Mouse (Mus musculus) E14TG2a.4 (cell line): ENCODE results near the gene Btbd10.

Source experiments
- H3K27me3 ChIP-seq: 2 replicates; pipeline ENCODE4 v1.6.1; 2014; ENCODE audit warnings: low read length, control low read depth; ENCODE audit not compliant: insufficient read depth
- H3K36me3 ChIP-seq: 2 replicates; pipeline ENCODE4 v1.6.1; 2014; ENCODE audit warnings: low read length, control low read depth; ENCODE audit not compliant: insufficient read depth
- H3K4me1 ChIP-seq: replicated peaks from 2 replicates; pipeline ENCODE4 v1.6.1; 2014; ENCODE audit warnings: low read depth, low read length, control low read depth
- H3K4me3 ChIP-seq: replicated peaks from 2 replicates; pipeline ENCODE4 v1.5.1; 2014; ENCODE audit warnings: mild to moderate bottlenecking, low read length
- H3K9me3 ChIP-seq: 2 replicates; pipeline ENCODE4 v1.6.1; 2014; ENCODE audit warnings: low read length, control low read depth
- CTCF ChIP-seq: conservative IDR thresholded peaks from 2 replicates; pipeline ENCODE4 v1.5.1; 2014; ENCODE audit warnings: low read length
- NANOG ChIP-seq: IDR thresholded peaks from 2 replicates; pipeline ENCODE4 v1.6.1; 2014; ENCODE audit warnings: borderline replicate concordance, low read length, mixed read lengths
- POU5F1 ChIP-seq: IDR thresholded peaks from 2 replicates; pipeline ENCODE4 v1.6.1; 2014; ENCODE audit warnings: low read length, borderline replicate concordance

The Btbd10 gene

DNA sequence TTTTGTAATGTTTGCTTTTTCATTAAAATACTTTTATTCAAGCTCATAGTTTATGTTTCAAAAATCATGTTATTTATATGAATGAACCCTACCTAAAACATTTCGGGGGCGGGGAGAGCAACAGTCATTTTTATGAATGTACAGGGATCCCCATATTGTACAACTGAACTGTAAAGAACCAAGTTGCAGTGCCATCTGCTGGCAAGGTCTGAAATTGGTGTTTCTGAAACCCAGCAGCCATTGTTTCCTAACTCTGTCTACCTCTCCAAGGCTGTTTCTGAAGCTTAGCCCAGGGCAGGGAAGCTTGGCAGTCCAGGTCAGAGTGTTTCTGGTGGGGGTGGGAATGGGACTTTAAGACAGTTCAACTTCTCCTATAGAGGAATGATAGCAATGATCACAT is 57.4 kb downstream of the Btbd10 start:
- no peak overlapping the region for H3K4me3 ChIP-seq
- no peaks in the 10 kb centered on the region for H3K9me3 ChIP-seq
- H3K4me1 ChIP-seq = no peaks in the 10 kb centered on the region
- TF ChIP-seq NANOG = no peak
- peak; percentile 59 for TF ChIP-seq CTCF
- TF ChIP-seq POU5F1 = no peak
- no peaks in the 10 kb centered on the region for H3K27me3 ChIP-seq
- H3K36me3 ChIP-seq = peaks cover 23% of the 10 kb centered on the region

DNA sequence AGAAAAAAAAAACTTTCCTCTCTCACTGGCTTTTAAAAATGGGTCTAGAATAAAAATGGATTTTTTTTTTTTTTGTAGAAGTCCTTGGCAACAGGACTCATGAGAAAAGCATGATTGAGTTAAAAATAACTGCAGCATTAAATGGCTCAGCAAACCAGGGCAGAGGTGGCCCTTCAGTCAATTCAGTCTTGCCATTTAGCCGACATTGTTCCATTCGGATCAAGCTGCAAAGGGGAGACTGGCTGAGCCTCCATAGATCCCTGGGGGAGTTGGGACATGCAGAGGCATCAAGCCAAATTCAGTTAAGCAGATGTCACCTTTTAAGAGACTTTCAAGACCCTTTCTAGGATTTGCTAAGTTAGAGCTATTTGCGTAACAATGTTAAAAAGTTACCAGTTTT is 59.1 kb downstream of the Btbd10 start:
- H3K27me3 ChIP-seq = no peaks in the 10 kb centered on the region
- H3K9me3 ChIP-seq = no peaks in the 10 kb centered on the region
- TF ChIP-seq NANOG (no peak), POU5F1 (no peak), CTCF (no peak)
- peaks cover 25% of the 10 kb centered on the region for H3K36me3 ChIP-seq
- no peaks in the 10 kb centered on the region for H3K4me1 ChIP-seq
- H3K4me3 ChIP-seq = no peak overlapping the region

DNA sequence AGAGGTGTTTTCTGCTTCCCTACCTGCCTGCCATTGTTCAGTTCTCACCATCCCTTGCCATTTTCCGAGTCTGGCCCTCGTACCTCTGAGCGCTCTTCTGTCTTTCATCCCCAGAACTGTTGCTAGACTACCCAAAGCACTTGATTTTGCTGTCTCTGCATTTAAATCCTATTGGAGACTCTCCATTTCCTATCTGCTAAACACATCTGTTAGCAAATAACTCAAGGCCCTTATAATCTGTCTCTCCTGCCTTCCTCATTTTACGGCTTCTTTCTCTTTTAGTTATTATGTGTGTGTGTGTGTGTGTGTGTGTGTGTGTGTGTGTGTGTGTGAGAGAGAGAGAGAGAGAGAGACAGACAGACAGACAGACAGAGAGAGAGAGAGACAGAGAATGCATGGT is 71.4 kb downstream of the Btbd10 start:
- Histone ChIP-seq H3K4me1 (peaks cover 52% of the 10 kb centered on the region), H3K36me3 (peaks cover 23% of the 10 kb centered on the region), H3K27me3 (no peaks in the 10 kb centered on the region), H3K9me3 (no peaks in the 10 kb centered on the region), H3K4me3 (no peak overlapping the region)
- TF ChIP-seq NANOG = no peak
- TF ChIP-seq CTCF = no peak
- no peak for TF ChIP-seq POU5F1

DNA sequence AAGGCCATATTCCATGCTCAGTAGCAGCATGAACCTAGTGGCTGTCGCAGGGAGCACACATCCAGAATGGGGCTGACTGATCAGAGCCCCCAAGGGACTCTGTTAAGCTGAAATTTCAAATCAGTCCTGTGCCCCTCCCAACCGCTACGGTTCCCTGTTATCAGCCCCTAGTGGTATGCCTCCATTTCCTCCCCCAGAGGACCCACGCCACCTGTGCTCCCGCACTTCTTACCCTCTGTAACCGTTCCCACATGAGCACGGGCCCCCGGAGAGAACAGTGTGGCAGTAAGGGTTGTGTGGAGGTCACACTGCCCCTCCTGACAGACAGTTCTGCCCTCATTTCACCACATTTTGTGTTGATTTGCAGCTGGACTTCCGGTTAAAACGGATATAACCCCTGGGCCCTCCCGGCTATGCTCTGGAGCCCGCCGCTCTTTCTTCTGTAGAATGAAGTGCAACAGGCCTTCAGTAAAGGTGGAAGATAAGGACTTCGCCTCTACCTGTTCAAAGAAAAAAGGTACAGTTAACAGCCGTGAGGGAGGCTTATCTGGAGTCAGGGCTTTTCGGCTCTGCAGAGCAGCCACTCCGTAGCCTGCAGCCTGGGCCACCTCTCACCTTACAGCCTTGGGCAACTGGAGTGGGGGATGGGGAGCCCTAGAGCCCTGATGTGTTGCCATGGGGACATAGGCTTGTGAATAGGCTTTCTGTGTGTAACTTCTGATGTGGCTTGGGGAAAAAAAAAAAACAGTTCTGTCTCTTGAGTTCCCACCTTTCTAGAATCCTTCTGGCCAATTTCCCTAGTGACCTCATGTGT is 73.9 kb downstream of the Btbd10 start:
- peaks cover 17% of the 10 kb centered on the region for H3K36me3 ChIP-seq
- TF ChIP-seq CTCF = 0 out of 2 replicates have a peak, but pooled peaks have one; percentile 3
- no peak for TF ChIP-seq POU5F1
- H3K27me3 ChIP-seq = no peaks in the 10 kb centered on the region
- H3K9me3 ChIP-seq = no peaks in the 10 kb centered on the region
- H3K4me3 ChIP-seq = peak overlapping the region; percentile 74
- peaks cover 52% of the 10 kb centered on the region for H3K4me1 ChIP-seq

DNA sequence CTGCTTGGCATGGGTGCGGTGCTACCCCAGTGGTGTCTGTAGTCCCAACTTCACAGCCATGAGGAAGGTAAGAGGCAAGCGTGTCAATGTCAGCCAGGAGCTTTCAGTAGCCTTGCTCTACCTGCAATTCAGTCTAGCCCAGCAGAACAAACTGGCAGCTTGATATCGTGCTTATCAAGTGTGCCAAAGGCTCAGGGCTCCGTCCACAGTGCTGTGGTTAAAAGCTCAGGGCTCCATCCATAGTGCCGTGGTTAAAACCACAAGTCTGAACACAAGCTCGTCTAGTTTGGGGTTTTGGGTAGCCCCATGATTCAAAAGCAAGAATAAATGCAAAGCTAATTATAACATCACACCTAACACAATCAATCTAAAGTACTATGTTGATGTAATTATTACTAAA is 74.6 kb downstream of the Btbd10 start:
- Histone ChIP-seq H3K27me3 (no peaks in the 10 kb centered on the region), H3K4me1 (peaks cover 52% of the 10 kb centered on the region), H3K36me3 (peaks cover 17% of the 10 kb centered on the region), H3K9me3 (no peaks in the 10 kb centered on the region), H3K4me3 (peak overlapping the region; percentile 74)
- TF ChIP-seq POU5F1 (no peak), NANOG (no peak), CTCF (no peak)

DNA sequence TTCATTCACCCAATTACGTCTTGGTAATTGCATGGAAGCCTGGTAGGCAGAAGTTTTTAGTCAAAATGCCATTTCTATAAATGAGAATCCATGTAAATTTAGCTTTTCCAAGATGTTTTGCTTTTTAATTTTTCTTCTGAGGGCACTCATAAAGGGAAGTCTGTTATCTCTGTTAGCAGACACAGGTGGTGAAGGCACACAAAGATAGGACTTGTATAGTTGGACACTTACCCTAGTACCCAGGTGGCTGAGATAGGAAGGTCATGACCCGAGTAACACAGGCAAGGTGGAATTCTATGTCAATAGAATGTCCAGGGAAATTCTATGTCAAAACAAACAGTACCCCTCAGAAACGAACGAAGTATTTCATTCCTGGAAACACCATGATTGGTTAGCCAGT is 77.0 kb downstream of the Btbd10 start:
- TF ChIP-seq NANOG (no peak), POU5F1 (no peak), CTCF (no peak)
- Histone ChIP-seq H3K9me3 (no peaks in the 10 kb centered on the region), H3K36me3 (peaks cover 16% of the 10 kb centered on the region; the same call in 1 of the 2 replicates), H3K4me1 (peaks cover 49% of the 10 kb centered on the region), H3K4me3 (no peak overlapping the region), H3K27me3 (no peaks in the 10 kb centered on the region; the same call in 1 of the 2 replicates)

DNA sequence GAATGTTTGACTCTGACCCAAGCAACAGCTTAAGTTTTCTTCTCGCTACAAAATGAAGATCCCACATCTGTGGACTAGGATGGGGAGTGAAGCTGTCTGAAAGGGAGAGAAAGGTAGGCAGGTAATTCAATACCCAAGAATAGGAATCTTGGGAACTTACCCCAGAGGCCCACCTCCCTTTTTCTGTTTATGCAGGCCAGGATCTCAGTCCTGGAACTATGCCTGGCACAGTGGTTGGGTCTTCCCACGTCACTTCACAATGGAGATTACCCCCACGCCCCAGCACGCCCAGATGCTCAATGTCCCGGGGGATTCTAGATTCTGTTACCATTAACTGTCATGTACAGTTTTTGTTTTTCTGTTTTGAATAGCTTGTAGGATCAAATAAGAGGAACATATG is 77.5 kb downstream of the Btbd10 start:
- H3K36me3 ChIP-seq = peaks cover 14% of the 10 kb centered on the region; the same call in 1 of the 2 replicates
- TF ChIP-seq NANOG = no peak
- no peak for TF ChIP-seq CTCF
- no peak for TF ChIP-seq POU5F1
- H3K4me3 ChIP-seq = no peak overlapping the region
- H3K4me1 ChIP-seq = peaks cover 45% of the 10 kb centered on the region
- no peaks in the 10 kb centered on the region for H3K9me3 ChIP-seq
- H3K27me3 ChIP-seq = no peaks in the 10 kb centered on the region; the same call in 1 of the 2 replicates

DNA sequence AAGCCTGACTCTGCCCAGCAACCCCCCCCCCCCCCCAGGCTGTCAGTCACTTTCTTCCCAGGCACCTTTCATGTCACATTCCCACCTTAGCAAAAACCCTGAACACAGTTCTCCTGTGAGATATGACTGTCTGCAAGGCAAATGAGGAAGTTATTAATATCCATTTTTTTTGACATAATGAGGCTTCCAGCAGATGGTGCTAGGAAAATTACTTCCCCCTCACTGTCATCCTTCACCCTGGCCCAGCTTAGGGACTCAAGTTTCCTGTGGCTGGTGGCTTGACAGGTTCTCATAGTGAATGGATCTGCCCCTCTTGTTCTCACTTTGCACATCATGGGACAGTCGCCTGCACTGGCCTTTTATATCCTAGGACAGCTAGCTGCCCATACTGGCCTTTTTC is 80.0 kb downstream of the Btbd10 start:
- Histone ChIP-seq H3K9me3 (no peaks in the 10 kb centered on the region), H3K4me3 (no peak overlapping the region), H3K36me3 (peaks cover 13% of the 10 kb centered on the region; the same call in 1 of the 2 replicates), H3K4me1 (peaks cover 21% of the 10 kb centered on the region), H3K27me3 (no peaks in the 10 kb centered on the region; the same call in 1 of the 2 replicates)
- TF ChIP-seq CTCF (no peak), POU5F1 (no peak), NANOG (no peak)

DNA sequence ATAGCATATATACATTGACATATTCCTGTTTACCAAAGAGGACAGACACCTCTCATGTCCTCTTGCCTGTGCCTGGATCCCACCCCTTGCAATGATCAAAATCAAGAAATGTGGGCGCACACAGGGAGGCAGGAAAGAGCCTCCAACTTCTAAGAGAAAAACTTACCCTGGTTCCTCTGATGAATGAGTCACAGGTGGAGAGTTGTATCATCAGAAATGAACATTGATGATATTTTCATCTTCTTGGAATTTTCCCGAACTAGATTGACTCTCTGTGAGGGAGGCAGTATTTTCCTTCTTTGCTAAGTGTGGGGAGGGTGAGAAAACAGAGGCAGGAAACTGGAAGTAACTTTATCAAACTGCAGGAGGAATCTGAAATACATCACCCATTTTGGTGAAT is 83.8 kb downstream of the Btbd10 start:
- TF ChIP-seq CTCF (no peak), POU5F1 (no peak), NANOG (no peak)

More for the DNA sequence above, 83.8 kb downstream of the Btbd10 start:
- no peaks in the 10 kb centered on the region; the same call in 1 of the 2 replicates for H3K27me3 ChIP-seq
- no peaks in the 10 kb centered on the region for H3K9me3 ChIP-seq
- no peak overlapping the region for H3K4me3 ChIP-seq
- H3K36me3 ChIP-seq = peaks cover 11% of the 10 kb centered on the region; the same call in 1 of the 2 replicates
- peaks cover 17% of the 10 kb centered on the region for H3K4me1 ChIP-seq
